Mouse (Mus musculus): ENCODE data around the gene Pla1a.
"Not testable (repeated sequence)": the region's sequence is repeated elsewhere in the genome, so short reads cannot be mapped to it uniquely, and the experiment has no call there.

GRCm38 (mm10) chr16:38446141-38446540 lies 13.2 kb upstream of the Pla1a start:
- TF ChIP-seq EP300, CTCF (IDR thresholded peaks at IDR 0.05): not testable (repeated sequence)

Data from lung, postnatal 0 days (tissue).